Mouse (Mus musculus) bone marrow macrophage, adult 2 months (primary cell): ENCODE measurements at regions not wholly inside any gene's neighbourhood (a gene's known extent, or its start where the extent isn't known, plus 50 kb on each side); places are given as distances from the start of the nearest gene placed in this dataset.

Experiments
- CTCF ChIP-seq: IDR thresholded peaks from 2 replicates; pipeline ENCODE4 v1.5.1; 2012; ENCODE audit warnings: low read depth, mild to moderate bottlenecking, low read length, moderate library complexity
- POLR2A ChIP-seq: IDR thresholded peaks from 2 replicates; pipeline ENCODE4 v1.6.1; 2012; ENCODE audit warnings: mild to moderate bottlenecking, low read depth, low read length, borderline replicate concordance

- TF ChIP-seq CTCF = no peak
- TF ChIP-seq POLR2A = no peak
These were observed 377.4 kb upstream of the Fam92a start for GRCm38 (mm10) chr4:12549265-12549664.
